Mouse (Mus musculus): Measurements from ENCODE around the gene Pttg1ip.

The Pttg1ip gene

DNA sequence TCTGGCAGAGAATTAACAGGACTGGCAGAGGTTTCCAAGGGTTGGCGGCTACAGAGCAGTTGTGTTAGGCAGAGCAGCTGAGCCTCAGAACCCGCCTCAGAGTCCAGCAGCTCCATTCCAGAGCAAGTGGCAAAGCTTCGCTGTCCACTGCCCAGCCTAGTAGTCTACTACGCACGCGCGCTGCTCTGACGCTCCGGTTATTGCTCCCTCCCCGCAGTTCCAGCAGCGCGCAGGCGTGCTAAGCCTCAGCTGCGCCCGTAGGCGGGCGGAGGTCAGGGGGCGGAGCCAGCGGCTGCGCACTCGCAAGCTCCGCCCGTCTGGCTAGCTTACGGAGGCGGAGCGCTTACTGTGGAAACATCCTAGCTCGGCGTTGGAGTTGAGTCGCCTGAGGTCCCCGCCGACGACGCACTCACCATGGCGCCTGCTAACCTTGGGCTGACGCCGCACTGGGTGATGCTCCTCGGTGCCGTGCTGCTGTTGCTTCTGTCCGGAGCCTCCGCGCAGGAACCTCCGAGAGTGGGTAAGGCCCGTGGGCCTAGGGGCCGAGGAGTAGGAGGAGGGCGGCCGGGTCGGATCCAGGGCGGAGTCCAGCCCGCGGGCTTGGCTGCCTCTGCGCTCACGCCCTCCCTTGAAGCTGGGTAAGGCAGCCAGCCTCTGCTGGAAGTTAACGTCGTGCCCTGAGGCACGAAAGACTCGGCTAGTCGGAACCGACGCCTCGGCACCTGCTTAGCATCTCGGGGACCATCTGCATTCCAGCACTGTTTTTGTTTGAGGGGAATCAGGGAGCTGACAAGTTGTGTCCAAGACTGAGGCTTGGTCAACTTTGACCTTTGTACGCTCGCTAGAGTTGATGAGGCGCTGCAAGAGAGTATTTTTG, at the start of gene Pttg1ip:
Gene Pttg1ip (plus strand): TSS at position 313 of the 877 bp plus-strand sequence.
- peak; percentile 96 for DNase-seq (ENCODE audit: low spot score)

DNA sequence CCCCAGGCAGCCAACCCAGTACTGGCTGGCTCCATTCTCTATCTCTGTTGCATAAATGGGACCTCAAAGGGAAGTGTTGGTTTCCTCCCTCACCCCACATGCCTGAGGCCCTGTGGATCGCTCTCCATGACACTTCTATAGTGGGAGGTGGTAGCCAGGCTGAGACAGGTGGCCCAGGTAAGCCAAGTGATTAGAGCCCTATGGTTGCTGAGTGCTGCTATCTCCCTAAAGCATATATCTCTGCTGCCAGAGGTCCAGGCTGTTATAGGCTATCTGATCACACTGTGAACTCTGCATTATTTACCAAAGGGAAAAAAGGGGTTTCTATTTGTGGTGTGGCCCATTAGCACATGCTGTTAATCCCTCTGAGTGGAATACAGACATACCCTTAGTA, 49.5 kb upstream of the Pttg1ip start:
- no peak for DNase-seq (ENCODE audit: low spot score)

DNA sequence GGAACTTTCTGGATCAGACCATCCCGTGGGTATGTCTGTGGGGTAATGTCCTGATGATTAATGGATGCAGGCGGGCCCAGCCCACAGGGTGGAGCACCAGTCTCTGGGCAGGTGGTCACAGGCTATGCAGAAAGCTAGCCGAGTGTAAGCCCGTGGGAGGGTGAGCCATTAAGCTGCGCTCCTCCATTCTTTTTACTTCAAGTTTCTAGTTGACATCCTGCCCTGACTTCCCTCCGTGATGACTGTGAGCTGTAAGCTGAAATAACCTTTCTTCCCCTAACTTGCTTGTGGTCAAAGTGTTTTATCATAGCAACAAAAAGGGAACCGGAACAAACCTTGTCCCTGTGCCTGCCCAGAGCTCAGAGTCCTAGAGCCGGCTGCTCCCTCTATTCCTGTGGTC, 44.8 kb upstream of the Pttg1ip start:
- no peak for DNase-seq (ENCODE audit: low spot score)

DNA sequence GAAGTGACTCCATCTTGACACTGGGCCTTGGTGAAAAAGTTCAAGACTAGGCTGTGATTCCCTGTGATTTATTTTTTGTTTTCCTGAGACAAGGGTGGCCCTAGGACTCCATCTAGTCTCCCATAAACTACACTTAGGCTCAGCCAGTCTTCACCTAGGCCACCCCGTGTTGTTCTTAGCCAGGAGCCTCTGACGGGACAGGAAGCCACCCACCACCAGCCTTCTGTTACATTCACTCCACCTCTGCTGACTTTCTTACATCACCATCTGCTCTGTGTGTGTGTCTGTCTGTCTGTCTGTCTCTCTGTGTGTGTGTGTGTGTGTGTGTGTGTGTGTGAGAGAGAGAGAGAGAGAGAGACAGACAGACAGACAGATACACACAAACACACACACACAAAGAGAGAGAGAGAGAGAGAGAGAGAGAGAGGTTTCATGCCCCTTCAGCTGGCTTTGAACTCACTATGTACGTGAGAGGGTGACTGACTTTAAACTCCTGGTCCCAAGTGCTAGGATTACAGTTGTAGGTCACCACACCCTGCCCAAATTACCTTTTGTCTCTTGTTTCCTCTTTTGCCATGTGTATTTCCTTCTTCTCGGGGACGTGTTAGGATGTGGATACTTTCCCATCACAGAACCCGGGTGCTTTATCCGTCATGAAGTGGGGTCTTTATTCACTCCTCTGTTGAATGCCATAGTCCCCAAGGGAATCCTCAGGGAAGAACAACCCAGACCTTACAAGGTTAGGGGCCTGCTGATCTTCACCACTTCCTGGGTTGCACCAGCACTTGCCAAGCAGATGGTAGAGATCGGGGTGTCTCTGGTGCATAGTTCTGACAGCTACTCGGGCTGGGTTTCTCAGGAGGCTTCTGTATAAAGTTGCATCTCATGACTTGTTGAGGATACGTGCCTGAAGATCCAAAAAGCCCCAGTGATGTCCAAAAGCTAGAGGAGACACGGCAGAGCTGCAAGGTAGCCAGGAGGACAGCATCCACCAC, 44.0 kb upstream of the Pttg1ip start:
- DNase-seq (ENCODE audit: low spot score), result no peak

DNA sequence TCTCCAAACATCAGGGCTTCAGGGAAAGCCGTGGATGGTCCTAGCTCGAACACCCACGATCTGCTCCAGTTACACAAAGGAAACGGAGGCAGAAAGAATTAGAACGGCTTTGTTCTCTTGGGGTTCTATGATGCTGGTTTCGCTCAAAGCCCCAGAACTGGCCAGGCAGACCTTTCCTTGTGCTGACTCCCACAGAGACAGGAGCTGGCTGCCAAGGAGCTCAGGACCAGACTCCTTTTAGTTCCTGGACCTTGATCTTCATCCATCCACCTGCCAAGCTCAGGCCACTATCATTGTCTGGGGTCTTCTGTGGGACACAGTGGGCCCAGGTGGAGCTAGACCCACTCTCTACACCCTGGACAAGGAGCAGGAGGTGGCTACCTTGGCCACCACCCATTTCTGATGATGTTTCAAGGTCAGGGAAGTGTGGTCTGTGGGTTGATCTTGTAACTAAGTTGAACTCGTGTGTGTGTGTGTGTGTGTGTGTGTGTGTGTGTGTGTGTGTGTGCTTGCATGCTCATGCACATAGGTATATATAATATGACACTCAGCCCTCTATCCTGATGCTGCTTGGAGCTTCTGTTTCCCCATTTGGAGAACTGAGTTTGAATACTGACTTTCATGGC, 42.1 kb upstream of the Pttg1ip start:
- no peak for DNase-seq (ENCODE audit: low spot score)

DNA sequence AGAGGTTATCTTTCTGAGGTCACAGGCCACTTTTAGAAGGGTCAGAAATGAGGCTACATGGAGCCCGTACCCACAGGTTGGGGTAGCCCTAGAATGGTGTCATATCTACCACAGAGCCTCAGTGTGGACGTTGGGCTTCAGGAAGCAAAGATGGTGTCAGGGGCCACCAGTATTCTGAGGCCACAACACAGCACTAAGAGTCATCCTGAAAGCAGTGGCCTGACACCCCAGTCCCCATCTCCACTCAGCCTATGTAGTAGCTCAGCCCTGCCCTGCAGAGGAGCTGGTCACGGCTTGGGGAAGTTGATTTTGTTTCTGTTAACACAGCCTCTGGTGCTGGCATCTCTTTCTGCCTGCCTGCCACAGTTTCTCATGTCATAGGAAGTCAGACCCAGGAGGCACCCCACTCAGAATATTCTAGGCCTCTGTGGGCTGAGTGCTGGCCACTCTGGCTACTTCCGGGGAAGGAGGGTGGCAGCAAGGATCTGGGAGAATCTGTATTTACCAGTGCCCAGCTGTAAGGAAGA, 40.9 kb upstream of the Pttg1ip start:
- DNase-seq (ENCODE audit: low spot score), result no peak

DNA sequence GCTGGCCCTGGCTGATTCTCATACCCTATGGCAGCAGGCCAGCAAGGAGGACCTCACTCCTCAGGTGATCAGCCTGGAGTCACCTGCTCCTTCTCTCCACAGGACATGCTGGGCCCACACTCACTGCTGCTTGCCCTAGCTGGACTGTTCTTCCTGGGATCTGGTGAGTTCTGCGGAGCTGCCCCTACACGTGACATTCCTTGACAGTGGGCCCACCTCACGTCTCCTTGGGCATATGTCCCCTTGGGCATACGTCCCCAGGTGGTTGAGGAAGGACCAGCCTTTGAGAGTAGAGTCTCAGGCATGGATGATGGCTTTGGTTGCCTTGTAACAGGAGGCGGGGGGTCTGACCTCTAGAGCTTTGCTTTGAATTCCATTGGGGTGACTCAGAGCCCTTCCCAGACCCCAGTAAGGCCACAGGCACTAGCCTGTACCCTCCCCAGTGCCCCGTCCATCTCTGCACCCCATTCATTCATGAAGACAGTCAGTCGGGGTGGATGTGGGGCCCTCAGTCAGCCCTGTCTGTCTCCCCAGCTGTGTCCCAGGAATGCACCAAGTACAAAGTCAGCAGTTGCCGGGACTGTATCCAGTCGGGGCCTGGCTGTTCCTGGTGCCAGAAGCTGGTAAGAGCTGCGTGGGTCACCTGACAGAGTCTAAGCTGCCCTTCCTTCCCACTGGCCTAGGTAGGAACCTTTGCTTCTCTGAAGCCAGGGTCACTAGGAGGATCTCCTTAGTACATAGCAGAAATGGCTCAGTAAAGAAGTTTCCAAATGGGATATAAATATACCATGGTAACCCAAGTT, 39.5 kb upstream of the Pttg1ip start:
- no peak for DNase-seq (ENCODE audit: low spot score)

- no peak for DNase-seq (ENCODE audit: low spot score)
These were observed 38.3 kb upstream of the Pttg1ip start for GRCm38 (mm10) chr10:77543226-77543625.

GRCm38 (mm10) chr10:77544916-77545315, 36.6 kb upstream of the Pttg1ip start:
- DNase-seq (ENCODE audit: low spot score), result peak; percentile 69

DNA sequence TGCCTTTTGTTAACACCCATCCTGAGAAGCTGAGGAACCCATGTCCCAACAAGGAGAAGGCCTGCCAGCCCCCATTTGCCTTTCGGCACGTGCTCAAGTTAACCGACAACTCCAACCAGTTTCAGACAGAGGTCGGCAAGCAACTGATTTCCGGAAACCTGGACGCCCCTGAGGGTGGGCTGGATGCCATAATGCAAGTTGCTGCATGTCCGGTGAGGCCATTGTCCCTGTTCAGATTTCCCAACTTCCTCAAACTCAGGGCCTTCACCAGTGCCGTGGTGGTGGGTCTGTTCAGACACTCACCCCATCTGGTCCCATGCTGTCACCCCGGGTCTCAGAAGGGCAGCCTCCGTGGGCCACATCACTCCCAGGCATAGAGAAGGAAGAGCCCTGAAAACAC, 32.9 kb upstream of the Pttg1ip start:
- DNase-seq (ENCODE audit: low spot score), result no peak

- peak; percentile 71 for DNase-seq (ENCODE audit: low spot score)
These were observed 30.6 kb upstream of the Pttg1ip start for GRCm38 (mm10) chr10:77550874-77551273.

GRCm38 (mm10) chr10:77552162-77552561, 29.4 kb upstream of the Pttg1ip start:
- no peak for DNase-seq (ENCODE audit: low spot score)

DNA sequence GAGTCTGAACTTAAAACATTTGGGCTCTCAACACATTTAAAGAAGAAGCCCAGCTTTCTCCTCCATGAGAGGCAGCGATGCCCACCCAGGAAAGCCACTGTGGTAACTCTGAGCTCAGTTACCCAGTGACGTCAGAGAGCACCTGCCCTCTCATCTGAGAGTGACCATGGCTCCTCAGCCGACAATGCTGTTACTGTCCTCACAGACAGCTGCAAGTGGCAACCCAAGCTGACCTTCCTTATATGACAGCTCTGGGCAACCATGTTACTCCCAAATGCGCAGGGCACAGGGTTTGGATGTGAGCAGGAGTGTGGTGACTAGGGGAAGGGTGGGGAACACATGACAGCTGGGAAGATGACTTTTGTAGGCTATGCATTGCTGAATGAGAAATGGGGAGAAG, 28.2 kb upstream of the Pttg1ip start:
- DNase-seq (ENCODE audit: low spot score), result no peak

DNA sequence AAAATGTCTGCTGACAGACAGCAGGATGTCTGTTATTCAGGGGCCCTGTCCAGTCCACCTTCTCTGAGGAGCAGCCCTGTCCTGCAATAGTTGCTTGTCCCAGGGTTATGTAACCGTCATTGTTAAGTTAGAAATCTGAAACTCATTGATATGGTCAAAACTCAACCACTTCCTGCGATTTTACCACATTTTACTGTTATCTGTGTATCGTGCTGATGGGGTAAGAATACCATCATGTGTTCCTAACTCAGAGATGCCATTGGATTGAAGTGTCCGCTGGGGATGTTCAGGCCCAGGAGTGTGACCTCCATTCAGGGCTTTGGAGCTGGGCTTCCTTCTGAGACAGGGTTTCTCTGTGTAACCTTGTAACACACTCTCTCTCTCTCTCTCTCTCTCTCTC, 26.6 kb upstream of the Pttg1ip start:
- no peak for DNase-seq (ENCODE audit: low spot score)

GRCm38 (mm10) chr10:77556631-77557030, 24.9 kb upstream of the Pttg1ip start:
- DNase-seq (ENCODE audit: low spot score), result no peak

- no peak for DNase-seq (ENCODE audit: low spot score)
These were observed 23.9 kb upstream of the Pttg1ip start for GRCm38 (mm10) chr10:77557641-77558040.

GRCm38 (mm10) chr10:77560090-77560489, 21.4 kb upstream of the Pttg1ip start:
- no peak for DNase-seq (ENCODE audit: low spot score)

GRCm38 (mm10) chr10:77560830-77561229, 20.7 kb upstream of the Pttg1ip start:
- no peak for DNase-seq (ENCODE audit: low spot score)

- DNase-seq (ENCODE audit: low spot score), result no peak
These were observed 20.0 kb upstream of the Pttg1ip start for GRCm38 (mm10) chr10:77561508-77561907.

DNA sequence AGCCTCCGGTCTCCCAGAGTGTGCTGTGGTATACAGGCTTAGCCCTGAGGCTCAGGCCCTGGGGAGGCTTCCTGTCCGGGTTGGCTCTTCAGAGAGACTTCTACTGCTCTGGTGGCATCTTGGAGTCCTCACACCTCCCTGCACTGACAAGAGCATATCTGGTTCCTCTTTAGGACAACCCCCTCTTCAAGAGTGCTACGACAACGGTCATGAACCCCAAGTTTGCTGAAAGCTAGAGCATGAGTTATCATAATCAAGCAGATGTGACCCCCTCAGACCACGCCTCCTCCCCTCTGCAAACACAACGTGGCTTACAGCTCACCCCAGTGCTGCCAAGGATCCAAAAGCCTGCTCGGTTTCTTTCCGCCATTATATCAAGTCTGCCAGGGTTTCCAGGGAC, 16.5 kb upstream of the Pttg1ip start:
- DNase-seq (ENCODE audit: low spot score), result no peak

DNA sequence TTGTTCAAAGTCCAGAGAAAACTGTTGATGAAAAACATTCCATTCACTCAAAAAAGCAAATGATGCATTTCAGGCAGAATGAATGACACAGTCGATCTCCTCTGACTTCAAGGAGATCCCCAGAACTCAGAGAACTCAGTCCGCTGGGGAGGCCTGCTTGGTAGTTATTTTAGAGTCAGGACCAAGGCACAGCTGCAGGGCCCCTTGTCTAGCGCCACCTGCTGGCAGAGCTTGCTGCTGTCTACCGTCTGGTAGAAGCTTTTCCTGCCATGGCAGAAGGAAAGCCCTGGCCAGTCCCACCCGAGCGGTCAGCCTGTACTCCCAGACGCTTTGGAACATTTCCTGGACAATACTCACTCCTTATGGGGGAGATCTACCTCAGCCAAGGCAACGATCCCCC, 14.9 kb upstream of the Pttg1ip start:
- DNase-seq (ENCODE audit: low spot score), result peak; percentile 88
